ENCODE assay signal across 8 mouse cellular contexts in genomic region chr7:141476226-141476980, GRCm38 (mm10). TPM values are rescaled to one million over a fixed set of nuclear protein-coding genes. Genes with fewer than 3 reads are reported as not detected.
DNase-seq lines count a peak whose midpoint lies in the region; ATAC-seq and TF ChIP-seq lines count a peak whose summit lies in the region.

No protein-coding gene starts in this region.

- peak; percentile 81 for ATAC-seq in lung, embryonic 15.5 days (ENCODE audit: borderline replicate concordance, extremely low read depth, low FRiP score, low TSS enrichment)
- ATAC-seq in frontal cortex, adult (ENCODE audit: low TSS enrichment) = no peak

- no peaks in the 10 kb centered on the region; the same call in 1 of the 2 replicates for H3K27me3 ChIP-seq in thymus, adult 2 months (ENCODE audit: control insufficient read depth, insufficient read depth, low read length)
- H3K27me3 ChIP-seq in lung, embryonic 15.5 days = no peaks in the 10 kb centered on the region

- peak overlapping the region; percentile 80 for H3K9ac ChIP-seq in lung, embryonic 15.5 days

- no peaks in the 10 kb centered on the region for H3K36me3 ChIP-seq in thymus, adult 2 months (ENCODE audit: control insufficient read depth, insufficient read depth, low read length)
- peaks cover 11% of the 10 kb centered on the region for H3K36me3 ChIP-seq in lung, embryonic 15.5 days

- peak overlapping the region; percentile 4; the same call in 1 of the 2 replicates for H3K4me3 ChIP-seq in thymus, adult 2 months (ENCODE audit: control insufficient read depth, insufficient read depth, low read length)
- H3K4me3 ChIP-seq in cortical plate, adult 2 months (ENCODE audit: insufficient read depth, low read length) = peak overlapping the region; percentile 81
- peak overlapping the region; percentile 82 for H3K4me3 ChIP-seq in lung, embryonic 15.5 days
- peak overlapping the region; percentile 65; the same call in 1 of the 2 replicates for H3K4me3 ChIP-seq in olfactory bulb, adult 2 months (ENCODE audit: insufficient read depth, low read depth, low read length)

- peak overlapping the region; percentile 87 for H3K4me2 ChIP-seq in lung, embryonic 15.5 days

- TF ChIP-seq POLR2A in thymus, adult 2 months (IDR thresholded peaks at IDR 0.05; ENCODE audit: control insufficient read depth, extremely low read depth, insufficient read depth, low read length, poor library complexity) = no peak
- no peak for TF ChIP-seq POLR2A in cortical plate, adult 2 months (IDR thresholded peaks at IDR 0.05; ENCODE audit: extremely low read depth, insufficient read depth, low read length)
- TF ChIP-seq POLR2A in olfactory bulb, adult 2 months (IDR thresholded peaks at IDR 0.05; ENCODE audit: insufficient read depth, low read depth, low read length) = no peak

- peaks cover 37% of the 10 kb centered on the region for H3K4me1 ChIP-seq in thymus, adult 2 months (replicated peaks; ENCODE audit: control insufficient read depth, insufficient read depth, low read length)
- peaks cover 5% of the 10 kb centered on the region; the same call in 1 of the 2 replicates for H3K4me1 ChIP-seq in cortical plate, adult 2 months (ENCODE audit: control insufficient read depth, insufficient read depth, low read length)
- peaks cover 50% of the 10 kb centered on the region for H3K4me1 ChIP-seq in lung, embryonic 15.5 days
- peaks cover 21% of the 10 kb centered on the region for H3K4me1 ChIP-seq in olfactory bulb, adult 2 months (ENCODE audit: control insufficient read depth, insufficient read depth, low read length)

- no peak for TF ChIP-seq CTCF in thymus, adult 2 months (IDR thresholded peaks at IDR 0.05; ENCODE audit: borderline replicate concordance, control insufficient read depth, extremely low read depth, insufficient read depth, low read length, poor library complexity)
- TF ChIP-seq CTCF in cortical plate, adult 2 months (IDR thresholded peaks at IDR 0.05; ENCODE audit: extremely low read depth, insufficient read depth, low read length) = no peak
- TF ChIP-seq CTCF in olfactory bulb, adult 2 months (IDR thresholded peaks at IDR 0.05; ENCODE audit: insufficient read depth, low read depth, low read length) = no peak

- H3K27ac ChIP-seq in thymus, adult 2 months (ENCODE audit: control insufficient read depth, insufficient read depth, low read length) = no peak overlapping the region
- peak overlapping the region; percentile 93 for H3K27ac ChIP-seq in cortical plate, adult 2 months (ENCODE audit: insufficient read depth, low read length)
- peak overlapping the region; percentile 99 for H3K27ac ChIP-seq in lung, embryonic 15.5 days
- H3K27ac ChIP-seq in olfactory bulb, adult 2 months (ENCODE audit: insufficient read depth, low read depth, low read length) = peak overlapping the region; percentile 43; the same call in 1 of the 2 replicates

- no peak for DNase-seq in thymus, adult 2 months
- no peak for DNase-seq in thymus, postnatal 10 days (ENCODE audit: low spot score in 2 of 2)
- peak; percentile 92 for DNase-seq in heart, adult 18-20 months
- peak; percentile 95 for DNase-seq in kidney, adult 18-20 months

- H3K9me3 ChIP-seq in lung, embryonic 15.5 days = no peaks in the 10 kb centered on the region

- 2% methylated on average over 16 of the region's 17 CpGs for WGBS in thymus, adult 2 months
- under 1% methylated on average over 17 of the region's 17 CpGs for WGBS in lung, embryonic 15.5 days
- 3% methylated on average over 17 of the region's 17 CpGs for WGBS in olfactory bulb, adult 2 months

RNA-seq across cellular contexts. Expression of gene Tspan4, which starts 1.4 kb away (rescaled TPM):
- polyA plus RNA-seq in thymus, adult 2 months (2012; rRNA removed) = 36.9 and 45.1 TPM in 2 replicates
- polyA plus RNA-seq in cortical plate, adult 2 months (2012; rRNA removed) = 32.4 and 33.0 TPM in 2 replicates
- 10 to 100 TPM; 18.9 to 22.9 TPM for total RNA-seq in heart, adult 18-20 months (2021)
- polyA plus RNA-seq in lung, embryonic 15.5 days (2015; fragmentation: Nextera tagmentation; extraction: Ambion mirVana) = 96.9 and 100 TPM in 2 replicates
- not detected in 2 replicates for polyA plus RNA-seq in olfactory bulb, adult 2 months (2012; ENCODE audit: insufficient read depth, insufficient read length, low replicate concordance, missing spikeins)

RNA-seq across cellular contexts. Expression of gene Polr2l, which starts 1.5 kb away (rescaled TPM):
- 31.1 and 39.3 TPM in 2 replicates for polyA plus RNA-seq in thymus, adult 2 months (2012; rRNA removed)
- 49.3 and 52.1 TPM in 2 replicates for polyA plus RNA-seq in cortical plate, adult 2 months (2012; rRNA removed)
- total RNA-seq in heart, adult 18-20 months (2021) = 10 to 100 TPM; 82.3 to 97.7 TPM
- polyA plus RNA-seq in lung, embryonic 15.5 days (2015; fragmentation: Nextera tagmentation; extraction: Ambion mirVana) = 66.9 and 69.2 TPM in 2 replicates
- polyA plus RNA-seq in olfactory bulb, adult 2 months (2012; ENCODE audit: insufficient read depth, insufficient read length, low replicate concordance, missing spikeins) = not detected in 2 replicates

RNA-seq across cellular contexts. Expression of gene Cd151, which starts 9.2 kb away (rescaled TPM):
- polyA plus RNA-seq in thymus, adult 2 months (2012; rRNA removed) = 132 and 186 TPM in 2 replicates
- polyA plus RNA-seq in cortical plate, adult 2 months (2012; rRNA removed) = 63.5 and 66.0 TPM in 2 replicates
- total RNA-seq in heart, adult 18-20 months (2021) = 100 to 1,000 TPM; 320 to 330 TPM
- polyA plus RNA-seq in lung, embryonic 15.5 days (2015; fragmentation: Nextera tagmentation; extraction: Ambion mirVana) = 24.4 and 30.7 TPM in 2 replicates
- polyA plus RNA-seq in olfactory bulb, adult 2 months (2012; ENCODE audit: insufficient read depth, insufficient read length, low replicate concordance, missing spikeins) = not detected in 2 replicates

RNA-seq across cellular contexts. Expression of gene Cracr2b, which starts 15.5 kb away (rescaled TPM):
- polyA plus RNA-seq in thymus, adult 2 months (2012; rRNA removed) = 10.0 and 14.9 TPM in 2 replicates
- 4.8 and 7.4 TPM in 2 replicates for polyA plus RNA-seq in cortical plate, adult 2 months (2012; rRNA removed)
- total RNA-seq in heart, adult 18-20 months (2021) = 10 to 100 TPM; 22.5 to 23.3 TPM
- 35.6 and 40.8 TPM in 2 replicates for polyA plus RNA-seq in lung, embryonic 15.5 days (2015; fragmentation: Nextera tagmentation; extraction: Ambion mirVana)
- not detected in 2 replicates for polyA plus RNA-seq in olfactory bulb, adult 2 months (2012; ENCODE audit: insufficient read depth, insufficient read length, low replicate concordance, missing spikeins)

RNA-seq across cellular contexts. Expression of gene Pnpla2, which starts 21.4 kb away (rescaled TPM):
- polyA plus RNA-seq in thymus, adult 2 months (2012; rRNA removed) = 256 and 296 TPM in 2 replicates
- polyA plus RNA-seq in cortical plate, adult 2 months (2012; rRNA removed) = 31.6 and 32.2 TPM in 2 replicates
- total RNA-seq in heart, adult 18-20 months (2021) = 100 to 1,000 TPM; 387 to 566 TPM
- 35.9 and 41.6 TPM in 2 replicates for polyA plus RNA-seq in lung, embryonic 15.5 days (2015; fragmentation: Nextera tagmentation; extraction: Ambion mirVana)
- polyA plus RNA-seq in olfactory bulb, adult 2 months (2012; ENCODE audit: insufficient read depth, insufficient read length, low replicate concordance, missing spikeins) = not detected in 2 replicates

Comparison
In these comparisons a context has a peak if more than half of its experiments do, and no peak if none do; other contexts are left out.
1. DNase-seq: peak in heart, adult 18-20 months (2 of 2) and kidney, adult 18-20 months (single experiment); none in thymus, adult 2 months (single experiment) and thymus, postnatal 10 days (0 of 2).
2. H3K4me3 ChIP-seq: peak in every context shown above with its lines; median percentile 82 in lung, embryonic 15.5 days; 81 in cortical plate, adult 2 months; 65 in olfactory bulb, adult 2 months; 4 in thymus, adult 2 months.
3. RNA of gene Tspan4, which starts 1.4 kb away (polyA plus RNA-seq): 96.9 to 100 TPM in lung, embryonic 15.5 days, 36.9 to 45.1 TPM in thymus, adult 2 months and 32.4 to 33.0 TPM in cortical plate, adult 2 months; not detected in olfactory bulb, adult 2 months; every median in the first group is over 10 times any median in the second.
4. RNA of gene Polr2l, which starts 1.5 kb away (polyA plus RNA-seq): 66.9 to 69.2 TPM in lung, embryonic 15.5 days, 49.3 to 52.1 TPM in cortical plate, adult 2 months and 31.1 to 39.3 TPM in thymus, adult 2 months; not detected in olfactory bulb, adult 2 months; every median in the first group is over 10 times any median in the second.